Mouse (Mus musculus) urinary bladder, adult 2 months (tissue): Measurements from ENCODE around the gene Slc30a10. TPM values are rescaled to one million over a fixed set of nuclear protein-coding genes. Genes with fewer than 3 reads are reported as not detected.

Experiments used
- DNase-seq: peaks from one replicate; pipeline ENCODE4 v3.0.0; 2022; ENCODE audit warnings: low spot score
- polyA plus RNA-seq: library from polyadenylated mRNA; depleted of rRNA; stranded (reverse); fragments of >200 nt; gene quantifications from 2 replicates; pipeline ENCODE4 v1.2.3, GENCODE M21; 2012

Slc30a10 gene
- polyA plus RNA-seq, 1 experiment = not detected

- no peak for DNase-seq
Observed at GRCm38 (mm10) chr1:185462889-185463288, 8.2 kb downstream of the Slc30a10 start.

- no peak for DNase-seq
Observed at GRCm38 (mm10) chr1:185469551-185470021, 14.9 kb downstream of the Slc30a10 start.

GRCm38 (mm10) chr1:185472025-185472720, 17.5 kb downstream of the Slc30a10 start:
- no peak for DNase-seq

GRCm38 (mm10) chr1:185472730-185473129, 18.1 kb downstream of the Slc30a10 start:
- no peak for DNase-seq

DNA sequence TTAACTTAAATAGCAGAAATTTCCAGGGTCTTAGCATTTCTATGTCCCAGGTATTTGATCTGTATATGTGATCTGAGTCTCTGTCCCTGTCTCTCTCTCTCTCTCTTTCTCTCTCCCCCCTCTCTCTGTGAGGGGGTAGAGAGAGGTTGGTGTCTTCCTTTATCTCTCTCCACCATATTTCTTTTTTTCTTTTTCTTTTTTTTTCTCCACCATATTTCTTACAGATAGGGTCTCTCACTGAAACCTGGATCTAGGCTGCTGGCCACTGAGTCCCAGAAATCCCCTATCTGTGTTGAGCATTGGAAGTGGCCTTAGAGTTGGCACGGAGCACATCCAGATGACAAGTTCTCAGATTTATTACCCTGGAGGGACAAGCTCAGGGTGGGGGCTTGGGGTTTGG, 18.8 kb downstream of the Slc30a10 start:
- DNase-seq = no peak

- DNase-seq = no peak
Observed at GRCm38 (mm10) chr1:185479861-185480260, 25.2 kb downstream of the Slc30a10 start.

- no peak for DNase-seq
Observed at GRCm38 (mm10) chr1:185482001-185482761, 27.5 kb downstream of the Slc30a10 start.

DNA sequence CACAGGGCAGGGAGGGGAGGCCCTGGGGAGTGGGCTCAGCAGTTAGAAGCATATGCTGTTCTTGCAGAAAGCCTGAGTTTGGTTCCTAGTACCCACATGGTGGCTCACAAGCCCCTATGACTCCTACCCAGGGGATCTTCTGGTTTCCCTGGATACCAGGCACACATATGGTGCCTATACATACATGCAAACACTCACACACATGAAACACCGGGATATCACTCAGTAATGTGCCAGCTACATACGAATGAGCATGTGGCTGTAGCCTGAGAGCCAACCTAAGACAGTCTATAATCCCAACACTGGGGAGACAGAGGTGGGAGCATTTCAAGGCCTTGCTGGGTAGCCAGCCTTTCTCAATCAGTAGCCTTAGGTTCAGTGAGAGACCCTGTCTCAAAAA, 28.1 kb downstream of the Slc30a10 start:
- DNase-seq = no peak

DNA sequence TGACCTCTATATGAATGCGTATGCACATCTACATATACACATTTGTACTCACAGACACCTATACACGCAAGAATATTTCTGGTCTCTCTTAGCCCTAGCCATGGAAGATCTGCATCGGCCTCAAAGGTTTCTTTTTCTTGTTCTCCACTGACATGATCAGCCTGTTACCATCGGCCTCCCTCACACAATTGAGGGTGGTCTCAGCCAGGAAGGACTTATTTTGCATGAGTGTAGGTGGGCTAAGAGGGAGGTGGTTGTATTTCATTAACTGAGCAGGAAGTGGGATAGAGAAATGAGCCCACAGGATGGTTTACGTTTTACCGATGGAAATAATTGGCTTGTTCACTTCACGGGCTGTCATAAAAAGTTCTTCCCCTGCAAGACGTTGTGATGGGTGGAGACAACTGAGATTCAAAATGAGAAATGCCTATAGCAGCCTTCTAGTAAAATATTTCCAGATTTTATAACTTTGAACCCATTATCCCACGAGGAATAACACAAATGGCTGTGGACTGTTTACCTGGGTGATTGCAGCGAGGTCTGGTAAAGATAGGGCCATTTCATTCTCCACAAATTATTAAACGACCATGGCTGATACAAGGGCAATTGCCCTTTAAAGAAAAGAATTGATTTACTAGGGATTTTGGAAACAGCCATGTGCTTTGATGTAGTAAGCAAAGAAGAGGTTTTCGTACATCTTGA, 28.9 kb downstream of the Slc30a10 start:
- DNase-seq = no peak

DNA sequence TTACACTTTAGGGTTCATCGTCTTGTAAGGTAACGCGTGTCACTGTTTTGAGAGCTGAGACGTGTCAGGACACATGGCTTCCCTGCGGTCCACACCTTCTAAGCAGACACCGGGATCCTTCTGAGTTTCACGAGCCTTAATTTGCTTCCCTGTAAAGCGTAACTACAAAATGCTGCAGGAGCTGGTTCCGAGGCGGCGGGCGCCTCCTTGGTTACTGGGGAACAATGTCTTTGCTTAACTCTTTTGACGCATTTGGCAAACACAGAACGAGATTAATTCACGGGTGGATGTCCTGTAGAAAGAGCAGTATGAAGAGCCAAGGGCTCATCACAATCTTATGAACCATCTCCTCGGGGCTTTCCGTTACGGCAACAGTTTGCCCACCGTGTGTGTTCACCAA, 29.6 kb downstream of the Slc30a10 start:
- DNase-seq = no peak

- DNase-seq = no peak
Observed at GRCm38 (mm10) chr1:185489893-185490292, 35.2 kb downstream of the Slc30a10 start.

DNA sequence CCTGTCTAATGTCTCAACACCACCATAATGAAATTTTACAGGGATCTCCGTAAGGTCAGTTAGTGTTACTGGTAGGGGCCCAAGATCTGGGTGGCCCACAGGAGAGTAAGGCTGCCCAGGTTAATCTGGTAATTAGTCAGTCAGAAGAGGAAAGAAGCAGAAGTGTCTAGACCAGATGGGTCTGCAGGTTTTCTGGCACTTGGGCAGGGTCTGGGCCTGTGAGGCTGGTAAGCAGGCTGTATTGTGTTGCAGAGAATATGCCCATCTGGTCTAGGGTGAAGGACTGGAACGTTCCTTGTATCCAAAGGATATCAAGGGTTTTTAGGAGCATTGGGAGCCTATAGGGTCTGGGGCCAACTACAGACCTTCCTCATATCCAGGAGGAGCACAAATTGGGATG, 36.0 kb downstream of the Slc30a10 start:
- DNase-seq = no peak

- no peak for DNase-seq
Observed at GRCm38 (mm10) chr1:185493439-185494034, 38.9 kb downstream of the Slc30a10 start.

DNA sequence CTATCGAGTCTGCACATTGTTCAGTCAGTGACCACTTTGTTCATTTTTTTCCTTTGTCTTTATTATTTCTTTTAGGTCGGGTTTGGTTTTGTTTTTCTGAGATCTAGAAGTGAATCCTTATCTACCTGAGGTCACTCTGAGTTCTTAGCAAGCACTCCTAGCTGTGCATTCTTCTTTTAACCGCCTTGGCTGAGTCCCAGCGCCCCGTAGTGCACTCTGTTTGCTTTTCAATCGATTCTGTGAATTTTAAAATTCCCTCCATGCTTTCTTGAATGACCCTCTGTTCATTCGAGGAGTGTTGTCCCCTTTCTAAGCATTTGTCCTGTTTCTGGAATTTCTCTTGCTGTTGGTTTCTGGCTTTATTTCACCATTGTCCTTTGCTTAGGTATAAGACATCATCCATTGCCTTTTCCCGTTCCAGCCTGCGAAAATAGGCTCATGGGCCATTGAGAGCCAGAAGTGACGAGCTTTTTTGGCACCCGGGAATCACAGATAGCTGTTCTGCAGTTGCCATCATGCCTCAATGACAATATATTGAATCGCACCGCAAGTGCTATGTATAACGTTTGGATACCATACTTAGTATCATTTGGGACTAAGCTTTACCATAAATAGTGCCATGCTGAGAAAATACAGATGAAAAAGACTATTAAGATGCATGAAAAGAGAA, 42.3 kb downstream of the Slc30a10 start:
- no peak for DNase-seq

GRCm38 (mm10) chr1:185500602-185501001, 46.0 kb downstream of the Slc30a10 start:
- no peak for DNase-seq

- DNase-seq = no peak
Observed at GRCm38 (mm10) chr1:185501801-185502340, 47.2 kb downstream of the Slc30a10 start.

GRCm38 (mm10) chr1:185502550-185502949, 47.9 kb downstream of the Slc30a10 start:
- no peak for DNase-seq

- DNase-seq = no peak
Observed at GRCm38 (mm10) chr1:185509042-185509441, 54.4 kb downstream of the Slc30a10 start.

- no peak for DNase-seq
Observed at GRCm38 (mm10) chr1:185511306-185511705, 56.7 kb downstream of the Slc30a10 start.

- no peak for DNase-seq
Observed at GRCm38 (mm10) chr1:185515526-185515979, 60.9 kb downstream of the Slc30a10 start.

DNA sequence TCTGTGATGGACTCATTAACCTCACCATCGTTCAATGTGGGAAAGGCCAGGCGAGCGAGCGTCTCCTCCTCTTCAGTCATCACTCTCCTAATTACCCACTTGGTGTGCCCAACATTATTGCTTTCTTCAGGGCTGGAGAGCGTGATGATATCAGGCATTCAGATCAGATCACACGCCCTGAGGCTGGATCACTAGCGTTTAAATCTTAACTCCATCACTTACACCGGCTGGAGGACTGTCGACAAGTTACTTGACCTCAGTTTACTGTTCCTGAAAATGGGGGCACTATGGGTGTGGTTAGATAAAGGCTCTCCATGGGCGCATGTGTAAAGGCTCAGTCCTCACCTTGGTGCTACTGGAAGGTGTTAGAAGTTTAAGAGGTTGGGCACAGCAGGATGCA, 61.4 kb downstream of the Slc30a10 start:
- DNase-seq = no peak
